Mouse (Mus musculus) erythroblast, embryonic 14.5 days (primary cell): ENCODE data around the gene Ephb1.

Source experiments
- GATA1 ChIP-seq: IDR thresholded peaks from 2 replicates; pipeline ENCODE4 v1.6.1; 2012; ENCODE audit warnings: low read length, inconsistent platforms, mixed read lengths
- TAL1 ChIP-seq: IDR thresholded peaks from 3 replicates; pipeline ENCODE4 v1.6.1; 2012; ENCODE audit warnings: low read length, inconsistent platforms, mixed read lengths

GRCm38 (mm10) chr9:102293605-102294004 lies 60.9 kb downstream of the Ephb1 start:
- TF ChIP-seq GATA1 (no peak), TAL1 (no peak)
